Mouse (Mus musculus) intestine, embryonic 14.5 days (tissue): ENCODE measurements at regions not wholly inside any gene's neighbourhood (a gene's known extent, or its start where the extent isn't known, plus 50 kb on each side); places are given as distances from the start of the nearest gene placed in this dataset.

ENCODE experiments used
- ATAC-seq: fragments of 200-750 bp; cut with Nextera tagmentation; replicated peaks from 2 replicates; pipeline ENCODE4 v1.8.0; 2017; ENCODE audit warnings: low read depth, moderate number of reproducible peaks, moderate TSS enrichment, moderate library complexity; ENCODE audit not compliant: low FRiP score, low TSS enrichment
- DNase-seq: peaks from one replicate; pipeline ENCODE4 v3.0.0-alpha.2; 2018; ENCODE audit warnings: low spot score
- H3K27ac ChIP-seq: fragments of 300-500 bp; sonication (generic); 2 replicates; pipeline ENCODE4 v1.5.1; 2014; ENCODE audit warnings: low read depth, mild to moderate bottlenecking, control low read depth
- H3K27me3 ChIP-seq: fragments of 300-500 bp; sonication (generic); replicated peaks from 2 replicates; pipeline ENCODE4 v1.6.1; 2014; ENCODE audit warnings: low read length, control low read depth; ENCODE audit not compliant: control insufficient read depth, insufficient read depth
- H3K36me3 ChIP-seq: fragments of 300-500 bp; sonication (generic); 2 replicates; pipeline ENCODE4 v1.6.1; 2014; ENCODE audit warnings: low read length, control low read depth; ENCODE audit not compliant: control insufficient read depth, insufficient read depth
- H3K4me1 ChIP-seq: fragments of 300-500 bp; sonication (generic); replicated peaks from 2 replicates; pipeline ENCODE4 v1.6.1; 2014; ENCODE audit warnings: low read length, control low read depth, mixed read lengths; ENCODE audit not compliant: control insufficient read depth, insufficient read depth
- H3K4me2 ChIP-seq: fragments of 300-500 bp; sonication (generic); 2 replicates; pipeline ENCODE4 v1.6.1; 2014; ENCODE audit warnings: low read length
- H3K4me3 ChIP-seq: fragments of 300-500 bp; sonication (generic); 2 replicates; pipeline ENCODE4 v1.5.1; 2014; ENCODE audit warnings: low read depth, low read length, control low read depth, mixed read lengths
- H3K9ac ChIP-seq: fragments of 300-500 bp; sonication (generic); 2 replicates; pipeline ENCODE4 v1.6.1; 2014; ENCODE audit warnings: mild to moderate bottlenecking, low read length
- H3K9me3 ChIP-seq: fragments of 300-500 bp; sonication (generic); 2 replicates; pipeline ENCODE4 v1.6.1; 2016; ENCODE audit warnings: low read length, control low read depth; ENCODE audit not compliant: control insufficient read depth
- WGBS: fragments of 180-500 bp; shearing (Covaris S2); extraction: QIAGEN DNeasy Blood & Tissue Kit; methylation state at CpG from one replicate; pipeline ENCODE4 v1.1.7; 2014; 5-methylcytosine and 5-hydroxymethylcytosine counted together

DNA sequence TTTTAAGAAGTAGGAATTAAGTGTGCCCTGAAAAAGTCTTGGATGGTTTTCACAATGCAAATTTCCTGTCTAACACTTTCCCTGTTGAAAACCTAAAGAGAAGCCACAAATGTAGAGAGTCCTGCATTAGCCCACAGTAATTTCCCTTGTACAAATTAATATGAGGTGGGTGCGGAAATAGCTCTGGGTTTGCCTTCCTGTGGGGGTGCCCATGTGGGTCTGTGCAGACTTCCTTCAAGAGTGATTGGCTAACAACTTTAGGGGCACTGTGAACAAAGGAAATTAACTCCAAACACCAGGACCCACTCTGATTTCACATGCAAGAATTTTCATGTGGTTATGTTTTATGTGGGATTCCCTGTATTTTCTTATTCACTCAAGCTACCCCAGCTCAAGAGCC, 578.2 kb downstream of the Adgrl2 start:
- ATAC-seq (no peak), DNase-seq (no peak)
- Histone ChIP-seq H3K4me3 (no peak overlapping the region), H3K4me1 (no peaks in the 10 kb centered on the region), H3K27ac (no peak overlapping the region), H3K4me2 (no peak overlapping the region), H3K9me3 (no peaks in the 10 kb centered on the region), H3K27me3 (no peaks in the 10 kb centered on the region), H3K9ac (no peak overlapping the region), H3K36me3 (no peaks in the 10 kb centered on the region)
- WGBS: 93% methylated on average over 1 of the region's 1 CpGs

DNA sequence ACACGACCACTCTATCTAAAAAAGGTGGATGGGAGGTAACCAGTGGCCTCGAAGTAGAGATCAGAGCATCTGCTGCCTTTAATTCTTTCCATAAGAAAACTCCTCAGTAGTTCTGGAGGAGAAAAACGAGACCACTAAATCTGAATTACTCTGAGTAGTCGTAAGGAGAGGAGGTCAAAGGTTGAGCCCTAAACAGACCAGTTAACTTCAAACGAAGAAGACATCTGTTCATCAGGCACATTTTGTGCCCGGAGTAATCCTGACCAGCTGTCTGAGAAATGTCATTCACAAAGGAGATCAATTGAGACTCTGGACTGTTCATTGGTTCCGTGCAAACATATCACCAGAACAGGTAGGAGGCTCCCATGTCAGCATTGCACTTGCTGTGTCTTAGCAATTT, 592.0 kb downstream of the Adgrl2 start:
- no peaks in the 10 kb centered on the region for H3K9me3 ChIP-seq
- 31% methylated on average over 7 of the region's 7 CpGs for WGBS
- H3K4me3 ChIP-seq: no peak overlapping the region
- H3K27ac ChIP-seq: no peak overlapping the region
- ATAC-seq: no peak
- DNase-seq: no peak
- H3K9ac ChIP-seq: no peak overlapping the region
- H3K4me2 ChIP-seq: no peak overlapping the region
- H3K27me3 ChIP-seq: no peaks in the 10 kb centered on the region
- no peaks in the 10 kb centered on the region for H3K4me1 ChIP-seq
- no peaks in the 10 kb centered on the region for H3K36me3 ChIP-seq

DNA sequence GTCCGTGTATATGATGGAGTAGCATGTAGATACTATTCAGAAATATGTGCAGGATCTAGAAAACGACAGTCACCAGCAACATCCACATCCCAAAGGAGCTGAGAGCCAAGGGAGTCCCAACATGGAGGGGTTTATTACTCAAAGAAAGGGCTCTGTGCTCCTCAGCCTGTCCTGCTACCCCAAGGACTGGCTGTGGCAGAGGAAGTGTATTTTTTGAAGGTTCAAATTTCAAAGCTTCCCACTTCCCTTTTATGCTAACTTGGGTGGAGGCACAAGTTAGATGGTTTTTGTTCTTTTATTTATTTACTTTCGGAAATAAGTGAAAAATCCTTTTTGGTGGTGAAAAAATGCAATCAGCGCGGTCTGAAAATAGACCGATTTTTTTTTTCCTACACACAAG, 602.8 kb downstream of the Adgrl2 start:
- no peak for DNase-seq
- Histone ChIP-seq H3K27me3 (no peaks in the 10 kb centered on the region), H3K27ac (no peak overlapping the region), H3K4me1 (no peaks in the 10 kb centered on the region), H3K36me3 (no peaks in the 10 kb centered on the region), H3K4me3 (no peak overlapping the region), H3K4me2 (no peak overlapping the region), H3K9ac (no peak overlapping the region), H3K9me3 (no peaks in the 10 kb centered on the region)
- ATAC-seq: no peak
- 71% methylated on average over 6 of the region's 6 CpGs for WGBS

DNA sequence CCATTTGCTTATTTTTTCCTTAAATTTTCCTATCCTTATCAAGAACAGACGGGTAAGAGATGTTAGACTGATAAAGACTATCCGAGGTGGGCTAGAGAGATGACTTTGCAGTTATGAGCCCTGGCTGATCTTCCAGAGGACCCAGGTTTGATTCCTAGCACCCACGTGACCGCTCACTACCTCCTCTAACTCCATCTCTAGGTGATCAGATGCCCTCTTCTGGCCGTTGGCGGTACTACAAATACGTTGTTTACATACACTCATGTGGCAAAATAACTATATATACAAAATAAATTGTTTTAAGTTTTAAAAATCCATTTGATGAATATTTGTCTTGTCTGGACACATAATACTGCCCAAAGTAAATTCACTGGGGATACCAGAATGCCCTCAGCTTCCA, 604.6 kb downstream of the Adgrl2 start:
- H3K4me2 ChIP-seq: no peak overlapping the region
- no peak overlapping the region for H3K9ac ChIP-seq
- no peaks in the 10 kb centered on the region for H3K27me3 ChIP-seq
- H3K4me3 ChIP-seq: no peak overlapping the region
- DNase-seq: no peak
- no peaks in the 10 kb centered on the region for H3K4me1 ChIP-seq
- H3K9me3 ChIP-seq: no peaks in the 10 kb centered on the region
- no peak for ATAC-seq
- H3K27ac ChIP-seq: no peak overlapping the region
- no peaks in the 10 kb centered on the region for H3K36me3 ChIP-seq
- WGBS: 92% methylated on average over 7 of the region's 7 CpGs

DNA sequence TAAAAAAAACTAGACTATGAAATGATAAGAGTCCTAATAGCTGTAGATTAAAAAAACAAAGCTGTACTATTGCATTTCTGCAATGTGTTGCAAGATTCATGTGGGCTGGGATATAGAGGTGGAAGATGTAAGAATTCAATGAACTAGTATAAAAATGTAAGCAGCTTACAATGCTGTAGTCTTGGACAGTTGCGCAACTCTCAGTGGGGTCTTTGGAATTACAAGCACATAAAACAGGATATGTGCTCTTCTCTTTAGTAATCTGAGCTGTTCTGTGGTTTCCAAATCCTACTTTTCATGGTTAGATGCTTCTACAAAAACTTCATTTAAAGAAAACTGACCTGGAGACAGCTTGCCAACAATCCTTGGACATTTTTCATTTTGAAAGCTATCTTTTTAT, 609.3 kb downstream of the Adgrl2 start:
- Histone ChIP-seq H3K4me2 (no peak overlapping the region), H3K36me3 (no peaks in the 10 kb centered on the region), H3K27me3 (no peaks in the 10 kb centered on the region), H3K27ac (no peak overlapping the region), H3K4me1 (no peaks in the 10 kb centered on the region), H3K9ac (no peak overlapping the region), H3K9me3 (no peaks in the 10 kb centered on the region), H3K4me3 (no peak overlapping the region)
- DNase-seq (no peak), ATAC-seq (no peak)
- WGBS: 93% methylated on average over 1 of the region's 1 CpGs

DNA sequence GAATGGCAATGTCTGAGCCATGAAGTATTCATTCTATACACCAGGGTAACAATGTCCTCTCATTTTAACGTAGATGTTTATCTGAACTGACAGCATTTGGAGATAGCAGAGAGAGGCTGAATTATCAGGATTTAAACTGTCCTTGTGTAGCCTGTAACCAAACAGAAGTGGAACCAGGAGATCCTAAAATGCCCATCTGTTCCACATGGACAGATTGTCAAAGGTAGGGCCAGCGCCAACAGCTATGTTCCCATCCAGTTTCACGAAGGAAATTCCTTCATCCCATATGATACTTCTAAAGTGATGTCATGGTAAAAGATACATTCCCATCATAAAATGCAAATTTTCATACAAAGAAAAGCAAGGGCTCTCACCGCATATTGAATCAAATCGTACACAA, 627.0 kb downstream of the Adgrl2 start:
- no peaks in the 10 kb centered on the region for H3K27me3 ChIP-seq
- H3K9me3 ChIP-seq: no peaks in the 10 kb centered on the region
- H3K36me3 ChIP-seq: no peaks in the 10 kb centered on the region
- no peak for ATAC-seq
- 78% methylated on average over 5 of the region's 5 CpGs for WGBS
- no peaks in the 10 kb centered on the region for H3K4me1 ChIP-seq
- no peak overlapping the region for H3K9ac ChIP-seq
- H3K4me3 ChIP-seq: no peak overlapping the region
- H3K4me2 ChIP-seq: no peak overlapping the region
- no peak overlapping the region for H3K27ac ChIP-seq
- no peak for DNase-seq

DNA sequence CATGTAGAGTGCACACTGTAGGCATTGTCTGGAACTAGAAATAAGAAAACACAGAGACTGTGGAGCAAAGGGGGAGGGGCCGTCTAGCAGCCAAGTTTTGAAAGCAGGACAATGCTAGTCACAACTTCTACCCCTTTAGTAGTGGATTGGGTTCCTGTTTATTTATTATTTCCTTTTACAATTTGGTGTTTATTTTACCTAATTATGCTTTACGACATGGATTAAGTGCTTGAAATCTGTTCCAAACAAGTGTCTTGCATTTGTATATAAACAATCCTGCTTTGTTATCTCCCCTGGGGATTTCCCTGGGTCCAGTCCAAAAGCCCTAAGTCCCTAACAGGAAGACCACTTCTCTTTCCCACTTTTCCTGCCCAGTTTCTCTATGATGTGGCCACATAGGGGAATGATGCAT, 627.9 kb downstream of the Adgrl2 start:
- Histone ChIP-seq H3K27me3 (no peaks in the 10 kb centered on the region), H3K4me3 (no peak overlapping the region), H3K4me2 (no peak overlapping the region), H3K27ac (no peak overlapping the region), H3K4me1 (no peaks in the 10 kb centered on the region), H3K9ac (no peak overlapping the region), H3K36me3 (no peaks in the 10 kb centered on the region), H3K9me3 (no peaks in the 10 kb centered on the region)
- 28% methylated on average over 2 of the region's 2 CpGs for WGBS
- DNase-seq (no peak), ATAC-seq (no peak)

DNA sequence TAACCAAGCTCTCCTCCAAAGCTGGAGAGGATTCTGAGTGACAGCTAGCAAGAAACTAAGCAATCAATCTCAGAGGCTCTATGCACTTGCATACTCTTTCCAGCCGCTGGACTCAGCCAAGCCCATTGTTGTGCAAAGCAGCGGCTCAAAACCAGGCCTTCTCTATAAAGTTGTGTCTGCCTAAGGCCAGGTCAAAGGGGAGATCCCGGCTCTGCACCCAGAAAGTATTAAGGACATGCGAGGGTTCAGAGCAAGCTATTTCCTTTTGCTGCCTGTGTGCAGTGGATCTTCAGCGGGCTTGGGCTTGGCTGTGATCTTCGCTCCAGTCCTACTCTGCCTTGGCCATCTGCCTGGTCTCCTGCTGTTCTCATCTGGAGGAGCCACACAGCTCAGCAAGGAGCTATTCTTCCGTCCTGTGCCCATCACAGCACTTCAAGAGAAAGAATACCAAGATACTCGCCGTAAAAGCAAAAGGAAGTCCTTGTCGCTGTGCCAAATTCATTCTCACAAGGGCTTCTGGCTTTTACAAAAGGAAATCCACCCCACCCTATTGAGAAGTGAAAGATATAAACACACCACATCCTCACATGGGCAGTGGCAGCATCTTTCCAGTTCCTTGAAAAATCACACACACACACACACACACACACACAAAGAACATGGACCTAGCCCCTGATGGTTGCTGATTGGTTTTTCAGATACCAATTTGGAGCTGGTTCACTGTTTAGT, 646.6 kb downstream of the Adgrl2 start:
- Histone ChIP-seq H3K27me3 (no peaks in the 10 kb centered on the region), H3K27ac (peak overlapping the region; percentile 43; the same call in 1 of the 2 replicates), H3K9me3 (no peaks in the 10 kb centered on the region), H3K9ac (no peak overlapping the region), H3K4me2 (peak overlapping the region; percentile 23; the same call in 1 of the 2 replicates), H3K4me1 (peaks cover 5% of the 10 kb centered on the region), H3K4me3 (no peak overlapping the region), H3K36me3 (no peaks in the 10 kb centered on the region)
- DNase-seq (peak; percentile 61), ATAC-seq (no peak)
- WGBS: 13% methylated on average over 10 of the region's 10 CpGs

DNA sequence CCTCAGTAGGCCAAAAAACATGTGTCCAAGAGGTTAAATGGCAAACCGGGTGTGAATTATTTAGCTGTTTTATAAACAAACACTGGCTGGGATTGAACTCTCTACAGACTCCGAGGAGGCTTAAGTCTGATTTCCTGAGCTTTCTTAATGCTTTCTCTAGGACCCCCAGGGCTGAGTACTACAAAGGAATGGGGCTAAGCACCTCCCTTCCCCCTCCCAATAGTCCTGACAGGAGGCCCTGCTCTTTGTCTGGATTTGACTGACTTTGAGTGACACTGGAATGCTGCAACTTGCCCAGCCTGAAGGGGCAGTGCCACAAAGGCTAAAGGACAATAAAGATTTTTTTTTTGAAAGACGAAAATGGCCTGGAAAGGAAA, 647.1 kb downstream of the Adgrl2 start:
- 7% methylated on average over 3 of the region's 3 CpGs for WGBS
- Histone ChIP-seq H3K36me3 (no peaks in the 10 kb centered on the region), H3K4me2 (peak overlapping the region; percentile 23; the same call in 1 of the 2 replicates), H3K9ac (no peak overlapping the region), H3K9me3 (no peaks in the 10 kb centered on the region), H3K27me3 (no peaks in the 10 kb centered on the region), H3K27ac (peak overlapping the region; percentile 43; the same call in 1 of the 2 replicates), H3K4me3 (no peak overlapping the region), H3K4me1 (peaks cover 5% of the 10 kb centered on the region)
- no peak for DNase-seq
- ATAC-seq: no peak
